Mouse (Mus musculus) MN1 (cell line): ENCODE data around the gene Lamc1.
"Not testable (repeated sequence)": the region's sequence is repeated elsewhere in the genome, so short reads cannot be mapped to it uniquely, and the experiment has no call there.

Source experiments
- DNase-seq: peaks from one replicate; pipeline ENCODE4 v3.0.0-alpha.2; 2016; ENCODE audit warnings: low spot score

Lamc1 gene

GRCm38 (mm10) chr1:153331796-153332443, 666 bp downstream of the Lamc1 start:
- DNase-seq = peak; percentile 67

GRCm38 (mm10) chr1:153331206-153331605, 1.4 kb downstream of the Lamc1 start:
- no peak for DNase-seq

- DNase-seq = no peak
Observed at GRCm38 (mm10) chr1:153329306-153329705, 3.3 kb downstream of the Lamc1 start.

- no peak for DNase-seq
Observed at GRCm38 (mm10) chr1:153327063-153327462, 5.5 kb downstream of the Lamc1 start.

GRCm38 (mm10) chr1:153326226-153326625, 6.4 kb downstream of the Lamc1 start:
- no peak for DNase-seq

GRCm38 (mm10) chr1:153321404-153321803, 11.2 kb downstream of the Lamc1 start:
- no peak for DNase-seq

GRCm38 (mm10) chr1:153320554-153321147, 11.9 kb downstream of the Lamc1 start:
- no peak for DNase-seq

- no peak for DNase-seq
Observed at GRCm38 (mm10) chr1:153320121-153320520, 12.5 kb downstream of the Lamc1 start.

- DNase-seq = no peak
Observed at GRCm38 (mm10) chr1:153318741-153319140, 13.8 kb downstream of the Lamc1 start.

- no peak for DNase-seq
Observed at GRCm38 (mm10) chr1:153318287-153318686, 14.3 kb downstream of the Lamc1 start.

GRCm38 (mm10) chr1:153317486-153318260, 14.9 kb downstream of the Lamc1 start:
- DNase-seq = no peak

GRCm38 (mm10) chr1:153316956-153317355, 15.6 kb downstream of the Lamc1 start:
- no peak for DNase-seq

- no peak for DNase-seq
Observed at GRCm38 (mm10) chr1:153316286-153316685, 16.3 kb downstream of the Lamc1 start.

- no peak for DNase-seq
Observed at GRCm38 (mm10) chr1:153315121-153315520, 17.5 kb downstream of the Lamc1 start.

GRCm38 (mm10) chr1:153312992-153313391, 19.6 kb downstream of the Lamc1 start:
- DNase-seq = no peak

- no peak for DNase-seq
Observed at GRCm38 (mm10) chr1:153310190-153310589, 22.4 kb downstream of the Lamc1 start.

GRCm38 (mm10) chr1:153309310-153309709, 23.3 kb downstream of the Lamc1 start:
- DNase-seq = no peak

GRCm38 (mm10) chr1:153308915-153309296, 23.7 kb downstream of the Lamc1 start:
- DNase-seq = no peak

GRCm38 (mm10) chr1:153308179-153308914, 24.2 kb downstream of the Lamc1 start:
- no peak for DNase-seq

- DNase-seq = no peak
Observed at GRCm38 (mm10) chr1:153307509-153308178, 24.9 kb downstream of the Lamc1 start.

GRCm38 (mm10) chr1:153305728-153306127, 26.9 kb downstream of the Lamc1 start:
- not testable (repeated sequence) for DNase-seq

- DNase-seq = not testable (repeated sequence)
Observed at GRCm38 (mm10) chr1:153305249-153305648, 27.3 kb downstream of the Lamc1 start.
